In the genomic region with DNA sequence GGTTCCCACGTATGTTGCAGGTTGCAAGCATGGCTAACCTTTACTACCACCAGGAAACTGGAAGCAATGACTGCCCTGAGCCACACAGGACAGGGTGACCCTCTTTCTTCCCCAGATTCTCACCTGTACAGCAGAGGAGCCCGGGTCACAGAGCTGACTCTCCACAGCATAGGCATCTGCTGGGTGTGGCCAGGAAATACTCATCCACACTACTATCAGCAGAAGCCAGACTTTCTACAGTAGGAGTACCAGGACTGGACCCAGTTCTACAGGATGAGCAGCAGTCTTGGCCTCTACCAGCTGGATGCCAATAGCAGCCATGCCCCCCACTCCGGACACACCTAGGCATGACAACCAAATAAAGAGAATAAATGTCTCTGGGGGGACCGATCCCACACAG, we compare ENCODE assay signal across 16 mouse cellular contexts. TPM values are rescaled to one million over a fixed set of nuclear protein-coding genes. Genes with fewer than 3 reads are reported as not detected.
DNase-seq lines count a peak whose midpoint lies in the region; ATAC-seq and TF ChIP-seq lines count a peak whose summit lies in the region.
"Had no signal": no experiment of that assay in that cellular context is flagged by ENCODE, and none has a peak within 500 bp of the region (broad histone marks: within the 10 kb centered on the region; RNA-seq: fewer than 3 reads in every experiment).

No protein-coding gene starts in this region.

- DNase-seq in hindbrain, postnatal 0 days (ENCODE audit: low spot score) = no peak
- DNase-seq in G1E (ENCODE audit: low spot score) = no peak
- DNase-seq in right cerebral cortex, adult 2 months (ENCODE audit: low spot score in 2 of 2) = no peak
- no peak for DNase-seq in gastrocnemius, postnatal 25 days
- DNase-seq: B cell, adult 2 months; cerebellum, adult 2 months; kidney, adult 11 months; kidney, postnatal 14 days; layer of hippocampus, adult 9-11 months had no signal

- TF ChIP-seq CTCF in hindbrain, postnatal 0 days (IDR thresholded peaks at IDR 0.05; ENCODE audit: low read depth) = no peak
- TF ChIP-seq CTCF in G1E (IDR thresholded peaks at IDR 0.05; ENCODE audit: low read depth, low read length) = no peak

- H3K9me3 ChIP-seq in hindbrain, embryonic 12.5 days (replicated peaks) = no peaks in the 10 kb centered on the region
- H3K9me3 ChIP-seq in hindbrain, postnatal 0 days (ENCODE audit: low read length) = no peaks in the 10 kb centered on the region
- H3K9me3 ChIP-seq in G1E (replicated peaks) = no peaks in the 10 kb centered on the region
- no peaks in the 10 kb centered on the region for H3K9me3 ChIP-seq in liver, embryonic 15.5 days (replicated peaks)
- H3K9me3 ChIP-seq: hindbrain, embryonic 10.5 days; neural tube, embryonic 12.5 days had no signal

- H3K4me1 ChIP-seq in hindbrain, embryonic 12.5 days = peaks cover 2% of the 10 kb centered on the region; the same call in 1 of the 2 replicates
- H3K4me1 ChIP-seq in hindbrain, postnatal 0 days (ENCODE audit: insufficient read depth, low read length) = no peaks in the 10 kb centered on the region
- peaks cover 90% of the 10 kb centered on the region for H3K4me1 ChIP-seq in G1E (ENCODE audit: insufficient read depth, low read depth, low read length)
- peaks cover 95% of the 10 kb centered on the region for H3K4me1 ChIP-seq in liver, embryonic 15.5 days (replicated peaks)
- H3K4me1 ChIP-seq: neural tube, embryonic 12.5 days had no signal

- no peaks in the 10 kb centered on the region for H3K27me3 ChIP-seq in hindbrain, embryonic 12.5 days
- H3K27me3 ChIP-seq in hindbrain, postnatal 0 days (ENCODE audit: insufficient read depth, low read length) = no peaks in the 10 kb centered on the region
- H3K27me3 ChIP-seq in G1E (ENCODE audit: insufficient read depth, low read length) = no peaks in the 10 kb centered on the region
- no peaks in the 10 kb centered on the region for H3K27me3 ChIP-seq in liver, embryonic 15.5 days
- H3K27me3 ChIP-seq: neural tube, embryonic 12.5 days had no signal

- H3K4me3 ChIP-seq in hindbrain, embryonic 12.5 days = no peak overlapping the region
- no peak overlapping the region for H3K4me3 ChIP-seq in hindbrain, postnatal 0 days (ENCODE audit: low read length)
- H3K4me3 ChIP-seq in G1E (ENCODE audit: low read depth, low read length) = no peak overlapping the region; the same call in 1 of the 2 replicates
- H3K4me3 ChIP-seq in liver, embryonic 15.5 days (replicated peaks) = peak overlapping the region; percentile 41
- H3K4me3 ChIP-seq: hindbrain, embryonic 10.5 days; neural tube, embryonic 12.5 days had no signal

- no peak overlapping the region for H3K4me2 ChIP-seq in hindbrain, embryonic 12.5 days (replicated peaks)
- no peak overlapping the region for H3K4me2 ChIP-seq in hindbrain, postnatal 0 days (ENCODE audit: low read depth, low read length)
- peak overlapping the region; percentile 72 for H3K4me2 ChIP-seq in liver, embryonic 15.5 days
- H3K4me2 ChIP-seq: neural tube, embryonic 12.5 days had no signal

- no peaks in the 10 kb centered on the region for H3K36me3 ChIP-seq in hindbrain, embryonic 12.5 days
- H3K36me3 ChIP-seq in hindbrain, postnatal 0 days (ENCODE audit: insufficient read depth, low read length) = no peaks in the 10 kb centered on the region
- H3K36me3 ChIP-seq in G1E (replicated peaks) = peaks cover 70% of the 10 kb centered on the region
- H3K36me3 ChIP-seq in liver, embryonic 15.5 days (replicated peaks) = peaks cover 45% of the 10 kb centered on the region
- H3K36me3 ChIP-seq: neural tube, embryonic 12.5 days had no signal

- no peak overlapping the region for H3K9ac ChIP-seq in hindbrain, embryonic 12.5 days
- no peak overlapping the region for H3K9ac ChIP-seq in hindbrain, postnatal 0 days (replicated peaks; ENCODE audit: low read length)
- H3K9ac ChIP-seq in liver, embryonic 15.5 days = peak overlapping the region; percentile 62
- H3K9ac ChIP-seq: neural tube, embryonic 12.5 days had no signal

- WGBS in hindbrain, embryonic 12.5 days = 88% methylated on average over 4 of the region's 4 CpGs
- 88% methylated on average over 4 of the region's 4 CpGs for WGBS in hindbrain, postnatal 0 days
- WGBS in liver, embryonic 15.5 days (ENCODE audit: insufficient replicate concordance) = 47% methylated on average over 4 of the region's 4 CpGs

- peak; percentile 35; the same call in 1 of the 2 replicates for ATAC-seq in hindbrain, embryonic 12.5 days (ENCODE audit: low FRiP score)
- ATAC-seq in hindbrain, postnatal 0 days = no peak
- peak; percentile 40; the same call in 1 of the 2 replicates for ATAC-seq in G1E (ENCODE audit: extremely low read depth, insufficient number of reproducible peaks, low FRiP score, poor library complexity, severe bottlenecking)
- ATAC-seq in erythroblast, adult 5-6 weeks (replicated peaks; ENCODE audit: low FRiP score, poor library complexity, severe bottlenecking) = peak; percentile 76
- ATAC-seq in liver, embryonic 15.5 days (ENCODE audit: insufficient read depth) = peak; percentile 86
- ATAC-seq in granulocyte monocyte progenitor cell, adult 5-6 weeks (replicated peaks; ENCODE audit: poor library complexity, severe bottlenecking) = no peak
- ATAC-seq: forebrain, embryonic 16.5 days had no signal

- H3K27ac ChIP-seq in hindbrain, embryonic 12.5 days = no peak overlapping the region
- no peak overlapping the region for H3K27ac ChIP-seq in hindbrain, postnatal 0 days
- peak overlapping the region; percentile 97 for H3K27ac ChIP-seq in liver, embryonic 15.5 days (replicated peaks)
- H3K27ac ChIP-seq: hindbrain, embryonic 10.5 days; neural tube, embryonic 12.5 days had no signal

RNA-seq across cellular contexts. Expression of a gene that starts 15.4 kb away (rescaled TPM):
- polyA plus RNA-seq in hindbrain, embryonic 12.5 days (2016; fragmentation: Nextera tagmentation; extraction: Ambion mirVana) = 14.0 and 16.1 TPM in 2 replicates
- 118 and 136 TPM in 2 replicates for total RNA-seq in hindbrain, postnatal 0 days (2014; rRNA removed)
- 12.4 and 12.9 TPM in 2 replicates for polyA plus RNA-seq in hindbrain, postnatal 0 days (2015; fragmentation: Nextera tagmentation; extraction: Ambion mirVana)
- total RNA-seq in G1E (2014; fragmentation: Nextera tagmentation) (24.9 and 68.0 TPM in 2 replicates), G1E (2017) (14.7 and 18.0 TPM in 2 replicates)
- 43.8 and 49.3 TPM in 2 replicates for polyA plus RNA-seq in G1E (2012)
- total RNA-seq in erythroblast, adult 5-6 weeks (2015; ENCODE audit: low replicate concordance) = 96.1 and 126 TPM in 2 replicates
- total RNA-seq in erythroblast, adult 5-6 weeks (2017; ENCODE audit: low replicate concordance) = 118 and 177 TPM in 2 replicates
- 7.4 and 9.1 TPM in 2 replicates for polyA plus RNA-seq in liver, embryonic 15.5 days (2015; fragmentation: Nextera tagmentation; extraction: Ambion mirVana)
- total RNA-seq in granulocyte monocyte progenitor cell, adult 5-6 weeks (2014; fragmentation: Nextera tagmentation) = not detected in 2 replicates
- 1.0 TPM in 1 of 2 replicates, not detected in the other for total RNA-seq in granulocyte monocyte progenitor cell, adult 5-6 weeks (2017)
- total RNA-seq in gastrocnemius, postnatal 25 days (2021) = 10 to 100 TPM; 11.3 to 14.9 TPM

Comparison
In these comparisons a context has a peak if more than half of its experiments do, and no peak if none do; other contexts are left out.
1. ATAC-seq: peak in hindbrain, embryonic 12.5 days (single experiment), G1E (single experiment), erythroblast, adult 5-6 weeks (single experiment) and liver, embryonic 15.5 days (single experiment); none in hindbrain, postnatal 0 days (single experiment) and granulocyte monocyte progenitor cell, adult 5-6 weeks (single experiment).
2. RNA of a gene that starts 15.4 kb away (total RNA-seq): 96.1 to 177 TPM in erythroblast, adult 5-6 weeks, 118 to 136 TPM in hindbrain, postnatal 0 days, 14.7 to 68.0 TPM in G1E and 11.3 to 14.9 TPM in gastrocnemius, postnatal 25 days; 1.0 TPM in granulocyte monocyte progenitor cell, adult 5-6 weeks; every median in the first group is over 4 times any median in the second.